Mouse (Mus musculus) 3134 (cell line): ENCODE measurements at regions not wholly inside any gene's neighbourhood (a gene's known extent, or its start where the extent isn't known, plus 50 kb on each side); places are given as distances from the start of the nearest gene placed in this dataset.

Experiments
- DNase-seq: peaks from one replicate; pipeline ENCODE4 v3.0.0-alpha.2; 2011; ENCODE audit warnings: low spot score; ENCODE audit not compliant: insufficient read length; ENCODE audit errors: extremely low read depth

GRCm38 (mm10) chr16:64068787-64069673 lies 205.1 kb upstream of the Epha3 start:
- no peak for DNase-seq

- no peak for DNase-seq
Measured at GRCm38 (mm10) chr16:64062584-64062983, 198.6 kb upstream of the Epha3 start.

DNA sequence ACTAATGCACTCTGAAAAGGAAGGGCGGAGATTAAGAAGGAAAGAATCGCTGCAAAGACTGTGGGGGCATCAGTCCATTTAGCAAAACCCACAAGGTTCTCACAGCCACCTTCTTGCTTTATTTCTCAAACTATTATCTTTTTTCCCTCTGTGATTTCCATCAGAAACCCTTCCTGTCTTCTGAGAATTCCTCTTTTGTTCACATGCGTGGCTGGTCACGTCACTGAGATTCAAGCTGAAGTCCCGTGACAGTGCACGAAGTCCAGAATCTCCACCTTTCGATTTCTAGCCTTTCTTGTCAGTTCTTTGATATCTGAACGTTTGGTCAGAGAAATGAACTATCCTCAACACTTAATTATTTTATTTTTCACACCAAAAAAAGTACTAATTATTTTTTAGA lies 194.7 kb upstream of the Epha3 start:
- DNase-seq = no peak

DNA sequence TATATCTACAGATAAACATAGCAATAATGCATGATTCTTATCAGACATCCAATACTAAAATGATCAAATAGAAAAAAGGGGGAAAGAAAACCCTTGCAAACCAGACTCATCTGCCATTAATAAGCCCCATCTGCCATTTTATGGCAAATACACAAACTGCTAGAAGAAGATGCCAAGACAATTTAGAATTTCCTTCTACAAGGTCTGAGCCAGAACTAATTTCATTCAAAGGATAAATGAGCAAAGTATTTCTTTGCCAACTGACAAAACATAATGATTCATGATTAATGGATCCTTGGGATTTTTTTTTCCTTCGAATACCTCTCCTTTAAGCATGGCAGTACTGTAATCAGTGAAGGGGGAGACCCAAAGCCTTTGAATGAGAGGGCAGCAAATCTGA lies 190.4 kb upstream of the Epha3 start:
- DNase-seq = no peak

- no peak for DNase-seq
Measured at GRCm38 (mm10) chr16:64048026-64048425, 184.1 kb upstream of the Epha3 start.

- DNase-seq = no peak
Measured at GRCm38 (mm10) chr16:64033049-64033448, 169.1 kb upstream of the Epha3 start.

DNA sequence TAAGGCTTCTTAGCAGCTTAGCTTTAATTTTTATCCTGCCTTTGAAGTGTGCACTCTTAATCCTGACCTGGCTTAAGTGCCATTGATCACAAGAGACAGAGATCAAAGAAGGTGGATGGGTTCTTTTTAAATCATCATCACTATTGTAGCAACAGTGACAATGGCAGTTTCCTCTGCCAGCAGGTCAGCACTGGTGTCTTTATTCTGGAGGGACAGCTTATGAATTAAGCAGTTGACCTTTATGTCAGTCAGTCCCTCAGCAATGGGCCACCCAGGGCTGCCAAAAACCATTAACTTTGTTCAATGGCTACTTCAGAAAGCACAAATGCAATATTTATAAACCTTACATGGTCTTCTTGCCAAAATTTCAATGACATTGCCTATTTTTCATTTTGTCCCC lies 160.0 kb upstream of the Epha3 start:
- DNase-seq = no peak

- no peak for DNase-seq
Measured at GRCm38 (mm10) chr16:64000884-64001283, 136.9 kb upstream of the Epha3 start.

DNA sequence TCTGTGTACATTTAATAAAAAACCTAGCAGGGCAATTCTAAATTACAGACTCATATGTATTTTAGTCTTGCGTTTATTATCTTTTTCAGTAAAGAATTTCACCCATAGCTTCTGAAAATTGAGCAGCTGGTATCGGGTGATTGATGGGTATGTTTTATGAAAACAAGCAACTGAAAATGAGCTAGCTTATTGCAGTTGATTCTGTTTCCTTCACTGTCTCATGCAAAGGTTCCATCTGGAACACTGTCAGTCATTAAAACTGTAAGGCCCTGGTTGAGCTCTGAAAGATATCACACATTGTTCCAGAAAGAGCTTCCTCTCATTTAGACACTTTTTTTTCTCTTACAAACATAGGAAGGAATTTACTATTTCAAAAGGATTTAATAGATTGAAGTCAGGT lies 103.4 kb upstream of the Epha3 start:
- DNase-seq = no peak

DNA sequence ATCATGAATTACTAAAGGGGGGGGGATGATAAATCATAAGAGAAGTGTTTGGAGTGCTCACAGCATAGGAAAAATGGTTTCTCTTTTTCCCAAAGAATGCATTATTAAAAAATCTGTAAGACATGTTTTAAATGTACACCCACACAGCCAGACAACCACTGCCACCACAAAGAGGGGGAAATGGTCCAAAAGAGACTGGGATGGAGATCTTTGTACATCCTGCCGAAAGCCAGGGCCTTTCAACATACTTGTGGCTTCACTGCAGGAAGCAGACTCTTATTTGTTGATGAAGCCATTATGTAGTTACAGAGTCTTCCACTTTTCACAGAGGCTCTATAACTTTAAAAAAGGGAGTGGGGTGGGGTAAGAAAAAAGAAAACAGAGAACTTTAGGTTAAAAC lies 96.8 kb upstream of the Epha3 start:
- no peak for DNase-seq

- DNase-seq = peak; percentile 21
Measured at GRCm38 (mm10) chr16:63958154-63958553, 94.2 kb upstream of the Epha3 start.

DNA sequence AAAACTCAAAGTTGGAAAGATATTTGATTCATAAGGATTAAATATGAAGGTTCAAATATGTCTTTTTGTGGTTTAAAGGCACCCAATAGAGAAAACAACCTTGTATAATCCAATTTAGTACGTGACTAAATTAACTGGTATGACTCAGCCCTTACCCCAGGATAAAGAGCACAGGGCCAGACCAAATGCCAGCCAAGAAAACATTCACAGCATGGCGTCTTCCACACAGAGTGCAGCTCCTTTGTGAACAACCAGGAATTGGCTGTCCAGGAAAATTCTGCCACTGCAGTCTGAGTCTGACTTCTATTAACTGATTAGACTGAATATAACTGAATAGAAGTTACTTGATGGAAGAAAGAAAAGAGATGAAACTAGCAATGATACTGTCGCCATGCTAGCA lies 61.2 kb upstream of the Epha3 start:
- DNase-seq = no peak

DNA sequence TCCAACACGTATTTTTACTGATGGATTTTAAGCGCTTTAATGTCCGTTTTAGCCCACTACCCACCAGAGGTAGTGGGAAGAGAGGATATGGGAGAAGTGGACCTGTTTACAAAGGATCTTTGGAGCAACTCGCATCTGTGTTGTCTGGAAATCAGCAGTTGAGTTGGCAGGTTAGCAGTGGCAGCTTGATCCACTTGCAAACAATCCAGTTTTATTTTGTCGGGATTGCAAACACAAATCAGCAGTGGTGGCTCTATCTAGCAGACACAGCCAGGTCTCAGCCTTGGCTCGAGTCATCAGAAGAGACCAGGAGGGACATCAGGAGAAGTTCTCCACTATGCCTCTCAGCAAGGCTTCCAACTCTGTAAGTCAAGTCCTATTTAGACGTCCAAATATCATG lies 57.2 kb upstream of the Epha3 start:
- no peak for DNase-seq
